Mouse (Mus musculus) monocyte, adult 59 days (primary cell): ENCODE measurements around the gene Olfr642. TPM values are rescaled to one million over a fixed set of nuclear protein-coding genes. Genes with fewer than 3 reads are reported as not detected.

ENCODE experiments used
- total RNA-seq, 2 experiments: library from RNA; stranded (reverse); gene quantifications; one replicate each; pipeline ENCODE4 v1.2.4; 2023

Olfr642 gene
- total RNA-seq = not detected

DNA sequence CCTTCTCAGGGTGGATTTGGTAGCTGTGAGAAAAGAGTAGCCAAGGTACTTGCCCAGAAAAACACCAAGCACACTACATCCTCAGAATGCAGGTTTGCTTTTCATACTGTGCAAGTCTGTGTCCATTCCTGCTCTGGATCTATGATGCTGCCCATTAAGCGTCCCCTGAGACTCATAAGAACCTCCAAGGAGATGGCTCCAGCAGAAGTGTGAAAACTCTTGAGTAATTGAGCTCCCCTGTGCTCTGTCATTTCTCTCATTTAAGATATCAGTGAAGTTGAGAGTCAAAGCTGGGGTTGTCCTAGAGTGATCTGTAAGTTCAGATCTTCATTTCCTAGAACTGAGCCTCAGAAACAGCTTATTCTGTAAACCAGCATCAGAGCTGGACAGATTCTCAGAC is at the start of gene Olfr642:
Olfr642 (minus strand) TSS at position 101 of the 400 bp plus-strand sequence.

DNA sequence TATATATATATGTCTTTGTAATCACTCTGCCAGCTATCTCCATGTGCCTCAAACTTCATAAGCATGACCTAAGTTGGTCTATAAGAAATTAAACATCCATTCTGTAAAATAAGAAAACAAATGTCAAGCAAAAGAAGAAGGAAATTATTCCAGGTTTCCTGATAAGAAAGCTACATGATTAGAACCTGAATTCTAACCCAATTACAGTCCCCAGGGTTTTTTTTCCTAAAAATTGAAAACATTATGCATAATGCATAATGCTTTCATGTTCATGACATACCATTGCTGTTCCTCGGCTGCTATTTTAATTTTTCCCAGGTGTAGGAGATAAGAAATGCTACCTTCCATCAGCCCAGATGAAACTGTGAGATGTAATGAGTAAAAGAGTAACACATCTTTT is 32.9 kb upstream of the Olfr642 start, which contains the start of gene Olfr645:
Olfr645 (minus strand) TSS at position 101 of the 400 bp plus-strand sequence.

DNA sequence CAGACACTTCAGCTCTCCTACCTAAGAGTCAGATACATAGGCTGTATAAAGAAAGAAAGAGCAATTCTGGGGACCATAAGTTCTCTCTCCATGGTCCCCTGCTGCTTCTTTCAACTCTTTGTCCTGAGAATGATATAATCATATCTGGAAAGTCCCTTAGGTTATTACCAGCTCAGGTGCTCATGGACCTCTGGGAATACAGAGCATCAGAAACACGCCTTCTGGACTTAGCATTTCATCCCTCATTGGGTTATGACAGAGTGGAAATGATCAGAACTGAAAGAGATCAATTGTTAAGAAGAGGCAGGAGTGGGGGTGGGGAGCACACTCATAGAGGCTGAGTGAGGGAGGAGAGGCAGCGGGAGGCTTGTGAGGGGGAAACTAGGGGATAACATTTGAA is 19.3 kb upstream of the Olfr642 start, which contains the start of gene Olfr644:
Olfr644 (minus strand) TSS at position 101 of the 400 bp plus-strand sequence.

DNA sequence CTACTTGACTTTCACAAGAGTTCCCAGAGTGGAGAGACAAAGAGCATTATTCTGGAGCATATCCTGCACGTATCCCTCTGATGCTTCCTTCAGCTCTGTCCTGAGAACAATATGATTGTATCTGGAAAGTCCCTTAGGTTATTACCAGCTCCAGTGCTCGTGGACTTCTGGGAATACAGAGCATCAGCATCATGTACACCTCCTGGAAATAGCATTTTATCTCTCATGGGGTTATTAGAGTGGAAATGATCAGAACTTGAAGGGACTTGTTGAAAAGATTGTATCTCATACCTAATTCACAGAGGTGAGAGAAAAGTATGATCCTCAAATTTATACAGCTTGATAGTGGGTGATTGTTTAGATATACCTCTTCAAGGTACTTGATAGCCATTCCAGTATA is 8.9 kb upstream of the Olfr642 start, which contains the start of gene 4930516K23Rik:
4930516K23Rik (minus strand) TSS at position 101 of the 400 bp plus-strand sequence.

DNA sequence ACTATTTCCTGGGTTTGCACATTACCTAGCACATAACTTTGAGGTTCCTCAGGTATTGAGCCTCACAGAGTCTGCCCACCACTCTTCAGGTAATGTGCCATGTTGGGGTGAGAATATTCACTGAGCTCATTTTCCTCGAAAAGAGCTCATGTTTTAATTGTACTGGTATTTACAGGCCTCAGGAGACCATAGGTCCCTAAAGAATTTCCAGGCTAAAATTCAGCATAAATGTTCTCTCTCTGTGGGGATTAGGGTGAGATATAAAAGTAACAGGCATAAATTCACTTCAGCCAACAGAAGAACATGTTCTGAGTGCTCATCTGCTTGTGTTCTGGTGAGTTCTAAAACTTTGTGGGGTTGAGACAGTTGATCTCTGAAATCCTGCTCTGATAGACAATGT is 17.3 kb downstream of the Olfr642 start, which contains the start of gene Olfr641:
Olfr641 (plus strand) TSS at position 301 of the 400 bp plus-strand sequence.

DNA sequence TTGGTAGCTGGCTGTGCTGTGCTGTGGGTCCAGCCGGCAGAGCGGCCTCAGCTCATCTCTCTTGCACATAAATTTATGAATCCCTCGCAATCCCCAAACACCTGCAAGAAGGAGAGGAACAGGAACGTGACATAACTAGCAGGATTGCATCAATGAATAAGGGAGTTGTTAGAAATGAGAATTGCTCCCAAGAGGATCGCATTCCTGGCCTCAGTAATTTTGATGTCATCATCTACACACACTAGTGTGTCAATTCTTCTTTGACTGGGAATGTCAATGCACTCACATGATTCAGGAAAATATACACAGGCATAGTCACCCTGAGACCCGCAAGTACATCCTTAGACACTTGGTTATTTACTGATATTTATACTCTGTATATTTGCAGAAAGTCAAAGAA is 27.0 kb downstream of the Olfr642 start, which contains the start of gene Olfr640:
Olfr640 (minus strand) TSS at position 101 of the 400 bp plus-strand sequence.

DNA sequence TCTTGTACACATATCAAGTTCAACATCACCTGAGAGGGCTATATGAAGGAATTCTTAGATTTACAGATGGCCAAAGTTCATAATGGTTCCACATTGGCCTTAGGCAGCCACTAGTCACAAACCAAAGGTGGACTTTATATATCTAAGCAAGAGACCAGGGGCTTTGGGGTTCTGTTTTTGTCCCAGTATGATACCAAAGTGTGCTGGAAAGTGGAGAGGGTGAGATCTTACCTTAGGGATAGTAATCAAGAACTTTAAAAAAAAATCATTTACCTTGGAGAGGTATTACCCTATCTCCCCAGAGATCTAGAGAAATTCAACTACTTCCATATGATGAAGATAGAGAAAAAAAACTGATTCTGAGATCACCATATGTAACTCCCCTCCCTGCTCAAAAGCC is 35.3 kb downstream of the Olfr642 start, which contains the start of gene Olfr639:
Olfr639 (minus strand) TSS at position 101 of the 400 bp plus-strand sequence.

DNA sequence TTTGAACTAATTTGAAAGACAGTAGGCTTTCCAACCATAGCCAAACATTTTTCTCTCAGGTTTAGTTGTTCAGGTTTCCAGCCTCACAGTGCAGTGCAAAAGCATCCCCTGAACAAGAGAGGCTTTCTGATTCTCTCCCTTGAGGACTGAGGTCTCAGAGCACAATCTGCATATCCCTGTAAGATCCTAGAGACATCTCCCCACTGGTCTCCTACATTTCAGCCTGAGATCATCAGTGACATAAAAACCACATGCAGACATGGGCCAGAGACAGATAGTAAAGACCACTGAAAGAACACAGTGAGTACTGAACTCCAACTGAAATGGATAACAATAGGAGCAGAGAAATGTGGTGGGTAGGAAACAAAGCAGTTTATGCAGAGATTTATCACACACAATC is 54.0 kb downstream of the Olfr642 start, which contains the start of gene Olfr638:
Olfr638 (plus strand) TSS at position 301 of the 400 bp plus-strand sequence.

Other genes starting within 250 kb of the Olfr642 start
- gene Hbb-bt, start 238.7 kb downstream of the Olfr642 start, total RNA-seq = 10 to 100 TPM in 1 of 2 experiments, 1 to 10 TPM in 1; 1.7 to 18.8 TPM
- gene Hbb-bs, start 224.6 kb downstream of the Olfr642 start, total RNA-seq = 100 to 1,000 TPM in 1 of 2 experiments, 10 to 100 TPM in 1; 19.6 to 139 TPM
- gene Hbb-bh2, start 212.1 kb downstream of the Olfr642 start, total RNA-seq = not detected
- not detected for gene Hbb-bh1, start 209.5 kb downstream of the Olfr642 start, total RNA-seq
- gene Hbb-y, start 199.4 kb downstream of the Olfr642 start, total RNA-seq = not detected
- gene Olfr66, start 166.4 kb downstream of the Olfr642 start, total RNA-seq = not detected
- gene Olfr64, start 158.2 kb downstream of the Olfr642 start, total RNA-seq = not detected
- not detected for gene Olfr65, start 149.2 kb downstream of the Olfr642 start, total RNA-seq
- not detected for gene Olfr631, start 123.8 kb downstream of the Olfr642 start, total RNA-seq
- gene Olfr632, start 118.3 kb downstream of the Olfr642 start, total RNA-seq = not detected
- gene Olfr633, start 108.2 kb downstream of the Olfr642 start, total RNA-seq = not detected
- not detected for gene Olfr635, start 81.5 kb downstream of the Olfr642 start, total RNA-seq
- not detected for gene Olfr638, start 53.9 kb downstream of the Olfr642 start, total RNA-seq
- under 1 TPM; 0.09 to 0.10 TPM for gene Olfr639, start 35.4 kb downstream of the Olfr642 start, total RNA-seq
- not detected for gene Olfr640, start 27.1 kb downstream of the Olfr642 start, total RNA-seq
- gene Olfr641, start 17.2 kb downstream of the Olfr642 start, total RNA-seq = not detected
- not detected for gene 4930516K23Rik, start 8.8 kb upstream of the Olfr642 start, total RNA-seq
- gene Olfr644, start 19.2 kb upstream of the Olfr642 start, total RNA-seq = not detected
- not detected for gene Olfr645, start 32.8 kb upstream of the Olfr642 start, total RNA-seq
- gene Olfr646, start 52.2 kb upstream of the Olfr642 start, total RNA-seq = under 1 TPM in 1 of 2 experiments, not detected in 1; 0.15 TPM
- not detected for gene Ubqln5, start 77.2 kb upstream of the Olfr642 start, total RNA-seq
- gene Olfr643, start 84.7 kb upstream of the Olfr642 start, total RNA-seq = not detected
- not detected for gene Ubqln3, start 90.6 kb upstream of the Olfr642 start, total RNA-seq
- gene Ubqlnl, start 97.9 kb upstream of the Olfr642 start, total RNA-seq = not detected
- gene Olfm5, start 112.2 kb upstream of the Olfr642 start, total RNA-seq = not detected
- gene Olfr648, start 130.7 kb upstream of the Olfr642 start, total RNA-seq = not detected
- gene Olfr649, start 143.3 kb upstream of the Olfr642 start, total RNA-seq = not detected
- gene Trim6, start 166.1 kb upstream of the Olfr642 start, total RNA-seq = under 1 TPM; 0.24 to 0.39 TPM
- gene Trim34a, start 191.8 kb upstream of the Olfr642 start, total RNA-seq = 10 to 100 TPM; 20.9 to 21.9 TPM
- 10 to 100 TPM; 13.3 to 15.3 TPM for gene Trim5, start 235.4 kb upstream of the Olfr642 start, total RNA-seq